Mouse (Mus musculus) forebrain, embryonic 11.5 days (tissue): ENCODE data around the gene Sept11. TPM values are rescaled to one million over a fixed set of nuclear protein-coding genes. Genes with fewer than 3 reads are reported as not detected.

ENCODE experiments used
- ATAC-seq: fragments of 200-750 bp; cut with Nextera tagmentation; replicated peaks from 2 replicates; pipeline ENCODE4 v1.8.0; 2017; ENCODE audit warnings: moderate TSS enrichment; ENCODE audit not compliant: low FRiP score
- DNase-seq: peaks from one replicate; pipeline ENCODE4 v3.0.0-alpha.2; 2017; ENCODE audit warnings: low spot score
- H3K27ac ChIP-seq: fragments of 300-500 bp; sonication (generic); 2 replicates; pipeline ENCODE4 v1.5.1; 2014; ENCODE audit warnings: low read depth, low read length
- H3K27me3 ChIP-seq: fragments of 300-500 bp; sonication (generic); 2 replicates; pipeline ENCODE4 v1.6.1; 2014; ENCODE audit warnings: mild to moderate bottlenecking, low read length, mixed read lengths; ENCODE audit not compliant: control insufficient read depth, insufficient read depth
- H3K36me3 ChIP-seq: fragments of 300-500 bp; sonication (generic); 2 replicates; pipeline ENCODE4 v1.6.1; 2014; ENCODE audit warnings: mild to moderate bottlenecking, low read length, moderate library complexity, mixed read lengths; ENCODE audit not compliant: control insufficient read depth, insufficient read depth
- H3K4me1 ChIP-seq: fragments of 300-500 bp; sonication (generic); replicated peaks from 2 replicates; pipeline ENCODE4 v1.6.1; 2014; ENCODE audit warnings: low read length, mixed read lengths; ENCODE audit not compliant: control insufficient read depth, insufficient read depth
- H3K4me2 ChIP-seq: fragments of 300-500 bp; sonication (generic); 2 replicates; pipeline ENCODE4 v1.6.1; 2014; ENCODE audit warnings: low read depth, mild to moderate bottlenecking, low read length, moderate library complexity, mixed read lengths; ENCODE audit not compliant: severe bottlenecking
- H3K4me3 ChIP-seq: fragments of 300-500 bp; sonication (generic); 2 replicates; pipeline ENCODE4 v1.5.1; 2014; ENCODE audit warnings: low read depth, low read length
- H3K9ac ChIP-seq: fragments of 300-500 bp; sonication (generic); 2 replicates; pipeline ENCODE4 v1.6.1; 2014; ENCODE audit warnings: low read length
- H3K9me3 ChIP-seq: fragments of 300-500 bp; sonication (generic); 2 replicates; pipeline ENCODE4 v1.6.1; 2016; ENCODE audit warnings: low read length, mixed read lengths; ENCODE audit not compliant: control insufficient read depth
- WGBS: fragments of 180-500 bp; shearing (Covaris S2); extraction: QIAGEN DNeasy Blood & Tissue Kit; methylation state at CpG from one replicate; pipeline ENCODE4 v1.1.7; 2014; 5-methylcytosine and 5-hydroxymethylcytosine counted together
- polyA plus RNA-seq: library from polyadenylated mRNA; unstranded; fragments of >200 nt; fragmentation: Nextera tagmentation; extraction: Ambion mirVana; gene quantifications from 2 replicates; pipeline ENCODE4 v1.2.1, GENCODE M21; 2014

The Sept11 gene
- polyA plus RNA-seq, 1 experiment from 2014 or later, result 296 TPM

DNA sequence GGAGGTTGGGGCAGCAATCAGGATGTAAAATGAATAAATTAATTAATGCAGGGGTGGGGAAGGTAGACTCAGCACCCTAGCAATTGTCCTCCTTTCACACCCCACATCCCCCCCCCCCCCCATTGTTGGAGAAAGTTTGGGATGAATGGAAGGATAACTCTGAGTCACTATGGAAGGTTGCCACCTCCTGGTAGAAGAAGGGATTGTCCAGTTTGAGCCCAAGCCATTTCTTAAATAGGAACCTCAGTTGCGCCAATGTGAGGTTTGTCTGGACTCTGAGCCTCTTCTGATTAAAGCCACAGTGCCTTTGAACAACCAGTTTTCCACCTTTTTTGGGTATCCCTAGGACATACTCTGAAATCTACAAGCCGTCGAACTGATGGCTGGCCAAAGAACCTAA lies 70.3 kb downstream of the Sept11 start:
- Histone ChIP-seq H3K36me3 (peaks cover 23% of the 10 kb centered on the region), H3K4me2 (no peak overlapping the region), H3K27ac (no peak overlapping the region), H3K27me3 (no peaks in the 10 kb centered on the region), H3K4me3 (no peak overlapping the region), H3K9ac (no peak overlapping the region), H3K4me1 (no peaks in the 10 kb centered on the region), H3K9me3 (no peaks in the 10 kb centered on the region)
- DNase-seq (no peak), ATAC-seq (no peak)
- 86% methylated on average over 3 of the region's 3 CpGs for WGBS

DNA sequence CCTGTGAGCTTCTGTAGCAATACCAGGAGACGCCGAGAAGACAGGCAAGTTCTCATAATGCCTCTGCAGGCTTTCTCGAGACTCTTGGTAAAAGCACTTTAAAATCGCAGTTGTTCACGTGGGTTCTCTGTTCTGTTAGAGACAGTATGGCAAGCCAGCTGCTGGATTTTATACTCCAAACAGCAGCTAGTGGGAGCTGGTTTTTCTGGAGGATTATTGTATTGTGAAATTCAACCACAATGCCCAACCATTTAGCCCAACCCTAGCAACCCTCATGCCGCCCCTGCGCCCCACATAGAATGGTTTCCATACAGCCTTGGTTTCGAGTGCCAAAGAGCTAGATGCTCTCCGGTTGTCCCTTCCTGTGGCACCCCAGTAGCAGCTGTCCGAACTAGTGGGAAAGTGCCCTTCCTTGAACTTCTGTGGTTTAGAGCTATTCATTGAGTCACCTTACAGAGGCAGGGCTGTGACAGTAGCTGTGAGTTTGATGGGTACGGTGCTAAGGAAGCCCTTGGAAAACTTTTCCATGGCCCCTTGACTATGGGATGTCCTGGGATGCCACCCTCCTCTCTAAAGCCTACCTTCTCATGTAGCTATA lies 74.8 kb downstream of the Sept11 start:
- H3K27ac ChIP-seq, result no peak overlapping the region
- H3K4me1 ChIP-seq, result no peaks in the 10 kb centered on the region
- H3K36me3 ChIP-seq, result peaks cover 16% of the 10 kb centered on the region
- no peak for DNase-seq
- H3K4me2 ChIP-seq, result no peak overlapping the region
- H3K9me3 ChIP-seq, result no peaks in the 10 kb centered on the region
- H3K9ac ChIP-seq, result no peak overlapping the region
- no peaks in the 10 kb centered on the region for H3K27me3 ChIP-seq
- ATAC-seq, result no peak
- H3K4me3 ChIP-seq, result no peak overlapping the region
- WGBS, result 95% methylated on average over 11 of the region's 11 CpGs

DNA sequence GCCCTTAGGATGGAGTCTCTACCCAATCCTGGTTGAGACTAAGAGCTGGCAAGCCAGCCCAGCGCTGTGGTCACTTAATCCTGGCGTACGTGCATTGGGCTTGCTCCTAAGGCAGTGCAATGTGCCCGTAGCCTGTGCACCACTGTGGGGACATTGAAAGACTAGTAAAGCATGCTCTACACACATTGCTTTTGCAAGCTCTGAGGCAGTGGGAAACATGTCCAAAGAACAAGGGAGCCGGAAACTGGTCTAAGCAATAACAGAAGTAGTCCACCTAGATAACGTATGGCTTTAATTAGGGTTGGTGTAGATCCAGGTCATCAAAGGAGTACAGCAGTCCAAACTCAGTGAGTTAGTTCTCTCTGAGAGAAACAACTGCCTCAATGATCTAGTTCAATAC lies 75.4 kb downstream of the Sept11 start:
- Histone ChIP-seq H3K4me3 (no peak overlapping the region), H3K9me3 (no peaks in the 10 kb centered on the region), H3K4me2 (no peak overlapping the region), H3K36me3 (peaks cover 16% of the 10 kb centered on the region), H3K27ac (no peak overlapping the region), H3K9ac (no peak overlapping the region), H3K4me1 (no peaks in the 10 kb centered on the region), H3K27me3 (no peaks in the 10 kb centered on the region)
- DNase-seq (no peak), ATAC-seq (no peak)
- 83% methylated on average over 6 of the region's 6 CpGs for WGBS

DNA sequence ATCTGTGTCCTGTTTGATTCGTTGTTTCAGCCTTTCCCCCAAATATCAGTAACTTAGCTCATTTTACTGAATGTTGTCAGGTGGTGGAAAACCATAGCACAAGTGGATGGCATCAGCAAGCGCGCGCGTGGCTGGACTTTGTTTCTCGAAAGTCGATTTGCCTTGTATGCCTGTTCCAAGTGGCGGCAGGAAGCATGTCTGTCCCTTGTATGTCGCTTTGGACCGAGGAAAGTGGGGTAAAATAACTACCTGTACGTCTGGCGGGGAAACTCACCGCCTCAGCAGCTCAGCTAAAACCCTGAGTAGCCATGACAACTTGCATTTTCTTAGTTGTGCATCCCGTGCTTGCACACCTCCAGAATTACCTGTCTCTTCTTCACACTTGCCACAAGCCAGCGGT lies 78.2 kb downstream of the Sept11 start:
- Histone ChIP-seq H3K4me3 (no peak overlapping the region), H3K27ac (no peak overlapping the region), H3K4me1 (no peaks in the 10 kb centered on the region), H3K4me2 (no peak overlapping the region), H3K9me3 (no peaks in the 10 kb centered on the region), H3K9ac (no peak overlapping the region), H3K27me3 (no peaks in the 10 kb centered on the region), H3K36me3 (peaks cover 17% of the 10 kb centered on the region)
- ATAC-seq (no peak), DNase-seq (no peak)
- 95% methylated on average over 15 of the region's 15 CpGs for WGBS

DNA sequence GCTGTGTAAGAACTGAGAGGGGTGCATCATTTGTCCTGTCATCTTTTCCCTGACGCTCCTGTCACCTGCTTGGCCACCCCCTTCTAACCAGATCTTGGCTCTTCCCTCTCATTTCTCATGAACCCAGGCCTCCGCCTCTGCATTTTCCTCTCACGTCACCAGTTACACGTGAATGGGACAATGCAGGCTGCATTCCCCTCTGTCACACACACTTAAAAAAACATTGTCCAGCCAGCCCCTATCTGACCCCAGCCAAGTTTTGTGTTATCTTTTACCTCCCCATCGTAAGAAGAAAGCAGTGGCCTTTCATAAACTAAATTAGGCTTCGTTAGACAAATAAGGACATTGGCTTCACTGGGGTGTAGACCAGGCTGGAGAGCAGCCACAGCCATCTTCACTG lies 79.3 kb downstream of the Sept11 start:
- H3K27ac ChIP-seq, result no peak overlapping the region
- 83% methylated on average over 6 of the region's 6 CpGs for WGBS

DNA sequence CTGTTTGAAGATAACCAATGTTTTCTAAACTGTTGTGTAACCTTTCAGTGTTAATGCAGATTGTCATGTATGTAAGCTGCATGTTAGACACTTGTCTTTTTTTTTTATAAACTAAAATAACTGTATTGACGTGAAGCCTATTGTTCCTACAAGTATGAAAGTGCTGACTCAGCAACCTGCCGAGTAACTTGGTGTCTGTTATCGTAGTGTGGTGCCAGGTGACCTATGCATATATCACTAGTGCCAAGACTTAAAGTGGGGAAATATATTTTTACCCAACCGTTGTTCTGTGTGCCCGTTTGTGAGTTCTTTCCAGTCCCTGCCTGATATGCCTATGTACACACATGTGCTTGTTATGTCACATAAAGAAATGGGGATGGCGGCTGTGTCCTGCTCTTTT lies 81.4 kb downstream of the Sept11 start:
- 90% methylated on average over 6 of the region's 6 CpGs for WGBS
- Histone ChIP-seq H3K27ac (no peak overlapping the region), H3K9me3 (no peaks in the 10 kb centered on the region), H3K9ac (no peak overlapping the region), H3K36me3 (peaks cover 10% of the 10 kb centered on the region; the same call in 1 of the 2 replicates), H3K27me3 (no peaks in the 10 kb centered on the region), H3K4me2 (no peak overlapping the region), H3K4me1 (no peaks in the 10 kb centered on the region), H3K4me3 (no peak overlapping the region)
- DNase-seq (no peak), ATAC-seq (no peak)

More for the DNA sequence above, 79.3 kb downstream of the Sept11 start:
- H3K9ac ChIP-seq, result no peak overlapping the region
- H3K27me3 ChIP-seq, result no peaks in the 10 kb centered on the region
- no peaks in the 10 kb centered on the region for H3K4me1 ChIP-seq
- no peak for DNase-seq
- no peak for ATAC-seq
- no peak overlapping the region for H3K4me2 ChIP-seq
- H3K36me3 ChIP-seq, result peaks cover 8% of the 10 kb centered on the region; the same call in 1 of the 2 replicates
- no peaks in the 10 kb centered on the region for H3K9me3 ChIP-seq
- no peak overlapping the region for H3K4me3 ChIP-seq

DNA sequence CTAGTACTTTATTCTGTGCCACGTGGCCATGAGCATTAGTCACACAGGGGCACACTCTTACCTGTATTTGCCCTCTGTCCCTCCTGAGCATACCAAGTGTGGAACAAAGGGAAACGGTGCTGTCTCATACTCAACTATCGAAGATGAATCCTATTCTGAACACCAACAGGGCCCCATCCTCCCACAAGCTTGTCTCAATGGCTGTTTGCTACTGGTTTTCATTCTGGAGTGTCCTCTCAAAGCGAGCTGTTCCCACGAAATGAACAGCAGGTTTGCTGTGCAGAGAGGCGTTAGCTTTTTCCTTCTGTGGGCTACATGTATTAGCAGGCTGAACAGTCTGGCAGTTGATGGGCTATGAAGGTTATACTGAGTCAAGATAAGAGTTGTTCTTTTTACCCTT lies 85.4 kb downstream of the Sept11 start:
- DNase-seq (no peak), ATAC-seq (no peak)
- H3K4me1 ChIP-seq, result no peaks in the 10 kb centered on the region
- H3K36me3 ChIP-seq, result peaks cover 8% of the 10 kb centered on the region; the same call in 1 of the 2 replicates
- 84% methylated on average over 6 of the region's 6 CpGs for WGBS
- H3K27me3 ChIP-seq, result no peaks in the 10 kb centered on the region
- H3K9me3 ChIP-seq, result no peaks in the 10 kb centered on the region
- H3K4me2 ChIP-seq, result no peak overlapping the region
- H3K4me3 ChIP-seq, result no peak overlapping the region
- H3K9ac ChIP-seq, result no peak overlapping the region
- H3K27ac ChIP-seq, result no peak overlapping the region

DNA sequence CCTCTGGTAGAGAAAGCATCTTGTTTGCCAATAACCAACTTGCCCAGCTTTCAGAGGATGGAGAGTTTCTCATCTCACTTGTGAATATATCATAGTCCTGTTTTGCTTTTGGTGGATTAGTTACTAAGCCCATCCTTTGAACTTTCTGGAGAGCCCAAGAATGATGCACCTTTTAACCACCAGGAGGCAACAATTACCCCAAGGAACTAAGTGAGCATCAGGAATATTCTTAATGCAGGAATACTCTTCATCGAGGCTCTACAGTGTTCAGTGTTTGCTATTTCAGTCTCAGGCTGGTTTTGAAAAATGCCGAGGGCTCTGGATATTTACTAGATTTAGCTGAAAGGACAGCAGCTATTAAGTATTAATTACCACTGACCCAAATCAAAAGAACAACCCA lies 87.0 kb downstream of the Sept11 start:
- no peaks in the 10 kb centered on the region for H3K9me3 ChIP-seq
- DNase-seq (no peak), ATAC-seq (no peak)
- H3K27ac ChIP-seq, result no peak overlapping the region
- no peak overlapping the region for H3K9ac ChIP-seq
- H3K4me1 ChIP-seq, result no peaks in the 10 kb centered on the region
- H3K4me2 ChIP-seq, result no peak overlapping the region
- peaks cover 6% of the 10 kb centered on the region; the same call in 1 of the 2 replicates for H3K36me3 ChIP-seq
- H3K27me3 ChIP-seq, result no peaks in the 10 kb centered on the region
- 79% methylated on average over 2 of the region's 2 CpGs for WGBS
- no peak overlapping the region for H3K4me3 ChIP-seq

DNA sequence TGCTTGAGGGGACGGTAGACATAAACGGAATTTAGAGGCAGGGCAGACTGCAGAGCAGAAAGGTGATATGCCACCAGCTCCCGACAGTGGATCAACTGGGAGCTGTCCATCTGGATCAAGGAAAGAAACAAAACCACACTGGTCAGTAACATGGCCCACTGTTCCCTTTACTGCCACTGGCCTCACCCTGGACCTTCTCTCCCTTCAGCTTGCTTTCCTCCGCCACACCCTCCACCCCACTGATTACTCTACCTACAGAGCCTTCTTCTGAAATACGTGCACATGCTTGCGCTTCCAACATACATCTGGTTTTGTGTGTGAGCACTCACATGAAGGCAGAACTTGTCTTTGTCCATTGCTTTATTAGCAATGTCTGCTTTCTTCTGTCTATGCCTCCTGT lies 90.1 kb downstream of the Sept11 start:
- Histone ChIP-seq H3K4me1 (no peaks in the 10 kb centered on the region), H3K4me3 (no peak overlapping the region)

More for the DNA sequence above, 90.1 kb downstream of the Sept11 start:
- Histone ChIP-seq H3K9me3 (no peaks in the 10 kb centered on the region), H3K36me3 (peaks cover 6% of the 10 kb centered on the region; the same call in 1 of the 2 replicates), H3K4me2 (no peak overlapping the region), H3K27me3 (no peaks in the 10 kb centered on the region), H3K27ac (no peak overlapping the region), H3K9ac (no peak overlapping the region)
- ATAC-seq (no peak), DNase-seq (no peak)
- 90% methylated on average over 6 of the region's 6 CpGs for WGBS
